Mouse (Mus musculus): ENCODE data around the gene Card19. TPM values are rescaled to one million over a fixed set of nuclear protein-coding genes. Genes with fewer than 3 reads are reported as not detected.

Gene Card19
- polyA plus RNA-seq, 1 experiment from 2014 or later = 66.4 TPM

GRCm38 (mm10) chr13:49183161-49183560 lies 32.7 kb downstream of the Card19 start:
- H3K27me3 ChIP-seq = no peaks in the 10 kb centered on the region
- peaks cover 32% of the 10 kb centered on the region for H3K4me1 ChIP-seq
- H3K27ac ChIP-seq = no peak overlapping the region; the same call in 1 of the 2 replicates
- no peak overlapping the region for H3K4me3 ChIP-seq
- H3K9ac ChIP-seq = no peak overlapping the region
- WGBS = 54% methylated on average over 5 of the region's 5 CpGs
- H3K36me3 ChIP-seq = no peaks in the 10 kb centered on the region
- H3K4me2 ChIP-seq = no peak overlapping the region
- H3K9me3 ChIP-seq = no peaks in the 10 kb centered on the region
- ATAC-seq (ENCODE audit: insufficient number of reproducible peaks, insufficient read depth, low FRiP score, low TSS enrichment, low read depth) = no peak

- H3K4me3 ChIP-seq = no peak overlapping the region
- peaks cover 21% of the 10 kb centered on the region for H3K4me1 ChIP-seq
- H3K9me3 ChIP-seq = no peaks in the 10 kb centered on the region
- no peak overlapping the region for H3K4me2 ChIP-seq
- no peak for ATAC-seq (ENCODE audit: insufficient number of reproducible peaks, insufficient read depth, low FRiP score, low TSS enrichment, low read depth)
- no peaks in the 10 kb centered on the region for H3K27me3 ChIP-seq
- no peaks in the 10 kb centered on the region for H3K36me3 ChIP-seq
- no peak overlapping the region for H3K27ac ChIP-seq
- WGBS = 83% methylated on average over 3 of the region's 3 CpGs
- H3K9ac ChIP-seq = no peak overlapping the region
Measured at GRCm38 (mm10) chr13:49181411-49181984, 34.3 kb downstream of the Card19 start.

- Histone ChIP-seq H3K4me1 (peaks cover 21% of the 10 kb centered on the region), H3K36me3 (no peaks in the 10 kb centered on the region), H3K27ac (no peak overlapping the region), H3K27me3 (no peaks in the 10 kb centered on the region), H3K9ac (no peak overlapping the region), H3K4me3 (no peak overlapping the region), H3K4me2 (no peak overlapping the region), H3K9me3 (no peaks in the 10 kb centered on the region)
- no peak for ATAC-seq (ENCODE audit: insufficient number of reproducible peaks, insufficient read depth, low FRiP score, low TSS enrichment, low read depth)
- WGBS = 57% methylated on average over 1 of the region's 1 CpGs
Measured at GRCm38 (mm10) chr13:49180691-49181090, 35.1 kb downstream of the Card19 start.

DNA sequence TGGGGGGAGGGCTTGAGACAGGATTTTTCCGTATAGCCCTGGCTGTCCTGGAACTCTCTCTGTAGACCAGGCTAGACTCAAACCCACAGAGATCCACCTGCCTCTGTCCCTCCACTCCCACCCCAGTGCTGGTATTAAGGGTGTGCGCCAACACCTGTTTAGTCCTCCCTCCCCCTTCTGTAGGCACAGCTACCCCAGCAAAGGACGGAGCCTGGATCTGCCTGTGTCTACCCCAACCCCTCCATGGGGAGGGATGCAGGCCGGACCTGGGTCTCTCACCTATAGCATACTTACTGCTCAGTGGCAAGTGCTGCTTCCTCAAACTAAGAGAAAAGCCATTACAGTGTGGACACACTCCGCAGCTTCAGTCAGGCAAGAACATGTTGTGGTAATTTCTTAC lies 35.6 kb downstream of the Card19 start:
- Histone ChIP-seq H3K9ac (no peak overlapping the region), H3K9me3 (no peaks in the 10 kb centered on the region), H3K4me2 (no peak overlapping the region), H3K27ac (no peak overlapping the region), H3K4me1 (peaks cover 25% of the 10 kb centered on the region), H3K36me3 (no peaks in the 10 kb centered on the region), H3K27me3 (no peaks in the 10 kb centered on the region), H3K4me3 (no peak overlapping the region)
- ATAC-seq (ENCODE audit: insufficient number of reproducible peaks, insufficient read depth, low FRiP score, low TSS enrichment, low read depth) = no peak
- WGBS = 84% methylated on average over 5 of the region's 5 CpGs

DNA sequence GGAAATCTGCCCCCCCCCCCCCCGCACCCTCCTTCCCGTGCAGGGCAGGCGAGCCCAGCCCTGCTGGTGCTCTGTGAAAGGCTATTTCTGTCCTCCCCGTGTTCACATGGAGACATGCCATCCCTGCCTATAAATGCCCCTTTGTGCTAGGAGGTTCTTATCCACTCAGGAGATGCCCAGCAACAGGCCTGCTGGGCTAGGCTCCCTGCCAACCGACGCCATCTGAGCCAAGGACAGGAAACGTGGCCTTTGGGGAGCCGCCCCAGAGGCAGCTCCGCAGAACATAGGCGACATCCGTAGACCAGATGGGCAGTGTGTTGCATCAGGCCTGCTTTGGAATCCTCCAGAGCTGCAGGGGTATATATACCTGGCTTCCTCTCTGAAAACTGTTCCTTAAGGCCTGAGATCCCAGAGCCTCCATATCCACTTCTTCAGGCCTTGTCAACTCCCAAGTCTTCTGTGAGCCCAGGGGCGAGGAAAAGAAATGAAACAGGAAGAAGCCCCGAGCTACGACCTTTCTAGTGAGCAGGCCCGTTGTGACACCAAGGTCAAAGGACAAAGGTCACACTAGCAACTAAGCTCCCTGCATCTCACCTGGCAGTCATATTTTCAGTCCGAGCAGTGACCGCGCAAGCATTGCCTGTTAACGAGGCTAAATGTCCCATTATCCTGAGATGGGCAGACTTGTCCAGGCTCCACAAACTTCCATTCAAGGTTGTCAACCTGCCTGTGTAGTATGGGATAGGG lies 36.8 kb downstream of the Card19 start:
- H3K9ac ChIP-seq = no peak overlapping the region
- ATAC-seq (ENCODE audit: insufficient number of reproducible peaks, insufficient read depth, low FRiP score, low TSS enrichment, low read depth) = peak; percentile 62; the same call in 1 of the 2 replicates
- H3K27me3 ChIP-seq = no peaks in the 10 kb centered on the region
- H3K4me1 ChIP-seq = peaks cover 25% of the 10 kb centered on the region
- peak overlapping the region; percentile 62 for H3K27ac ChIP-seq
- WGBS = 55% methylated on average over 19 of the region's 19 CpGs
- no peaks in the 10 kb centered on the region for H3K9me3 ChIP-seq
- H3K4me3 ChIP-seq = no peak overlapping the region
- H3K36me3 ChIP-seq = no peaks in the 10 kb centered on the region
- H3K4me2 ChIP-seq = no peak overlapping the region

GRCm38 (mm10) chr13:49175509-49175908 lies 40.3 kb downstream of the Card19 start:
- WGBS = 74% methylated on average over 10 of the region's 10 CpGs

DNA sequence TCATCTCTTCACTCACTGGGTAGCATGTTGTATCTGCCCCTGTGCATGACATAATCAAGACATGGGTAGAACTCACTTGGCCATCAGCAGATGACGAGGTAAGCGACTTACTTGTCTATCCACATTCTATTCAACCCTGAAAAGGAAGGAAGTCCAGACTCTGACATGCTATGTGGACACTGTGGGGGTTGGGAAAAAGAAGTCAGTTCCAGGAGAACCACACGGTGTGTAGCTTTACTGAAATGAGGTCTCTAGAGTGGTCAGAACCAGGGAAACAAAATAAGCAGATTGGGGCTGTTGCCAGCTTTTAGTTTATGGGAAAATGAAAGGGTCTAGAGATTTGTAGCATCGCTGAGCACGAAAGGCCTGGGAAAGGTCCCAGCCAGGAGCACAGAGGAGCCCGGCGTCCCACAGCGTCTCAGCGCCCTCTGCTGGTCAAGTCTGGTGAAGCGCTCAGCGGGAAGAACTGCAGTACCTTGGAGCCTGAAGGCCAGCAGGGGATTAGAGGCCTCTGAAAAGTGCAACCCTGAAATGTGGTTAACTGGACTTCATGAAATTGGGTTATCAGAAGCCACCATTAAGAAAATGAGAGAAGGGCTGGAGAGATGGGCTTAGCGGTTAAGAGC lies 42.8 kb downstream of the Card19 start:
- Histone ChIP-seq H3K27ac (no peak overlapping the region), H3K9ac (no peak overlapping the region), H3K4me1 (0 out of 2 replicates have a peak, but pooled peaks cover 7% of the 10 kb centered on the region), H3K4me3 (no peak overlapping the region), H3K4me2 (no peak overlapping the region), H3K9me3 (no peaks in the 10 kb centered on the region), H3K27me3 (no peaks in the 10 kb centered on the region), H3K36me3 (no peaks in the 10 kb centered on the region)
- 5% methylated on average over 12 of the region's 12 CpGs for WGBS
- peak; percentile 57; the same call in 1 of the 2 replicates for ATAC-seq (ENCODE audit: insufficient number of reproducible peaks, insufficient read depth, low FRiP score, low TSS enrichment, low read depth)

More at GRCm38 (mm10) chr13:49175509-49175908, 40.3 kb downstream of the Card19 start:
- no peak for ATAC-seq (ENCODE audit: insufficient number of reproducible peaks, insufficient read depth, low FRiP score, low TSS enrichment, low read depth)
- Histone ChIP-seq H3K4me1 (peaks cover 17% of the 10 kb centered on the region), H3K27me3 (no peaks in the 10 kb centered on the region), H3K27ac (no peak overlapping the region), H3K9ac (0 out of 2 replicates have a peak overlapping the region, but pooled peaks have one; percentile 2), H3K36me3 (no peaks in the 10 kb centered on the region), H3K4me2 (no peak overlapping the region), H3K4me3 (no peak overlapping the region), H3K9me3 (no peaks in the 10 kb centered on the region)

- WGBS = 91% methylated on average over 7 of the region's 7 CpGs
- no peaks in the 10 kb centered on the region for H3K9me3 ChIP-seq
- no peak overlapping the region for H3K9ac ChIP-seq
- no peak overlapping the region for H3K4me3 ChIP-seq
- H3K27me3 ChIP-seq = no peaks in the 10 kb centered on the region
- no peaks in the 10 kb centered on the region for H3K36me3 ChIP-seq
- no peak for ATAC-seq (ENCODE audit: insufficient number of reproducible peaks, insufficient read depth, low FRiP score, low TSS enrichment, low read depth)
- no peak overlapping the region for H3K4me2 ChIP-seq
- 0 out of 2 replicates have a peak, but pooled peaks cover 7% of the 10 kb centered on the region for H3K4me1 ChIP-seq
- H3K27ac ChIP-seq = no peak overlapping the region
Measured at GRCm38 (mm10) chr13:49172335-49172734, 43.5 kb downstream of the Card19 start.

DNA sequence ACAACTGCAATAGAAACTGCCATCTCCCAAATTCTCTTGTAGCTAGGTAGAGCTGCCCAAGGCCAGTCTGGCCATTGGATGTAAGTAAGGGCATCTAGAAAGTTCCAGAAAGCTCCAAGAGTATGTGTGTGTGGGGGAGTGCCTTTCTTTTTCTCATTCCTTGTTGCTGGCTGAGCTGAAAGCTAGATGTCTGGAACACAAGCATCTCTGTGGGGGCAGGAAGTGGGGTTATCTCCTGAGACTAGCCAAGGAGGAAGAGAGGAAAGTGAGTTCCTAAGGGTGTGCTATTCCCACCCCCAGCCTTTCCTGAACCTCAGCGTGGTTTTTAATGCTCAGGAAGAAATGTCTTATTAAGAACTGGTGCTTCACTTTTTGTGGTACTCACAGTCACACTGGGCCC lies 44.1 kb downstream of the Card19 start:
- Histone ChIP-seq H3K4me1 (peaks cover 12% of the 10 kb centered on the region), H3K4me2 (no peak overlapping the region), H3K4me3 (no peak overlapping the region), H3K27me3 (no peaks in the 10 kb centered on the region), H3K9ac (no peak overlapping the region), H3K36me3 (no peaks in the 10 kb centered on the region), H3K27ac (no peak overlapping the region), H3K9me3 (no peaks in the 10 kb centered on the region)
- 60% methylated on average over 1 of the region's 1 CpGs for WGBS
- no peak for ATAC-seq (ENCODE audit: insufficient number of reproducible peaks, insufficient read depth, low FRiP score, low TSS enrichment, low read depth)

DNA sequence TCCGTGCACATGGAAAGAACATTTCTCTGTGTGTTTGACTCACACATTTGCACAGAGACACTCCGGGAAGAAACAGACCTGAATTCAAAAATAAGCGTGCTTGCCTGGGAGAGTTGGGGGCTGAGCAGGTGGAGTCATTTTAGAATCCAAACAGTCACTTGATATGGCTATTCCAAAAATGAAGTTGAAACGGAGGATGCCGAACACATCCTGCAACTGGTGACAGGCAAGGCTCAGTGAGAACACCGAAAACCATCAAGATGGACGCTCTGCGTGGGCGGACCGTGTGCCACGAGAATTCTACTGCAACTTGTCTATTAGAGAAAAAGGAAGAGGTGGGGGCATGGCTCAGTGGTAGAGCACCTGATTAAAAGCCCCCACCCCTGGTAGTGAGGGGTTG lies 45.2 kb downstream of the Card19 start:
- Histone ChIP-seq H3K4me3 (no peak overlapping the region), H3K9ac (no peak overlapping the region), H3K27me3 (no peaks in the 10 kb centered on the region), H3K27ac (no peak overlapping the region), H3K9me3 (no peaks in the 10 kb centered on the region), H3K4me1 (peaks cover 12% of the 10 kb centered on the region), H3K4me2 (no peak overlapping the region), H3K36me3 (no peaks in the 10 kb centered on the region)
- ATAC-seq (ENCODE audit: insufficient number of reproducible peaks, insufficient read depth, low FRiP score, low TSS enrichment, low read depth) = no peak
- WGBS = 87% methylated on average over 11 of the region's 11 CpGs

GRCm38 (mm10) chr13:49169448-49170207 lies 46.2 kb downstream of the Card19 start:
- peaks cover 8% of the 10 kb centered on the region for H3K4me1 ChIP-seq
- ATAC-seq (ENCODE audit: insufficient number of reproducible peaks, insufficient read depth, low FRiP score, low TSS enrichment, low read depth) = no peak
- no peak overlapping the region for H3K9ac ChIP-seq
- no peaks in the 10 kb centered on the region for H3K36me3 ChIP-seq
- no peak overlapping the region for H3K4me3 ChIP-seq
- no peak overlapping the region for H3K4me2 ChIP-seq
- H3K9me3 ChIP-seq = no peaks in the 10 kb centered on the region
- no peak overlapping the region for H3K27ac ChIP-seq
- WGBS = 19% methylated on average over 17 of the region's 17 CpGs
- no peaks in the 10 kb centered on the region for H3K27me3 ChIP-seq

Measured in embryonic facial prominence, embryonic 13.5 days (tissue).